Mouse (Mus musculus) right cerebral cortex, postnatal 10 days (tissue): ENCODE measurements at regions not wholly inside any gene's neighbourhood (a gene's known extent, or its start where the extent isn't known, plus 50 kb on each side); places are given as distances from the start of the nearest gene placed in this dataset.

ENCODE experiments used
- DNase-seq, 2 experiments: peaks; one replicate each; pipeline ENCODE4 v3.0.0; 2021; ENCODE audit warnings: low spot score in 2 of 2

- DNase-seq: no peak
These were observed 192.1 kb upstream of the Tle4 start for GRCm38 (mm10) chr19:14789992-14790391.

GRCm38 (mm10) chr19:14788630-14789029, 190.8 kb upstream of the Tle4 start:
- no peak for DNase-seq

GRCm38 (mm10) chr19:14786868-14787267, 189.0 kb upstream of the Tle4 start:
- DNase-seq: no peak

GRCm38 (mm10) chr19:14785661-14786060, 187.8 kb upstream of the Tle4 start:
- no peak for DNase-seq

GRCm38 (mm10) chr19:14777709-14778108, 179.9 kb upstream of the Tle4 start:
- DNase-seq: peak in 1 of 2 experiments; percentile 19

- peak; percentile 70 to 80 for DNase-seq
These were observed 179.3 kb upstream of the Tle4 start for GRCm38 (mm10) chr19:14777198-14777597.

- no peak for DNase-seq
These were observed 178.9 kb upstream of the Tle4 start for GRCm38 (mm10) chr19:14776791-14777190.

GRCm38 (mm10) chr19:14772794-14773193, 174.9 kb upstream of the Tle4 start:
- DNase-seq: no peak

- no peak for DNase-seq
These were observed 154.8 kb upstream of the Tle4 start for GRCm38 (mm10) chr19:14752646-14753045.

- no peak for DNase-seq
These were observed 144.5 kb upstream of the Tle4 start for GRCm38 (mm10) chr19:14742361-14742760.

- DNase-seq: no peak
These were observed 143.1 kb upstream of the Tle4 start for GRCm38 (mm10) chr19:14740936-14741335.

GRCm38 (mm10) chr19:14740139-14740538, 142.3 kb upstream of the Tle4 start:
- no peak for DNase-seq

- no peak for DNase-seq
These were observed 138.7 kb upstream of the Tle4 start for GRCm38 (mm10) chr19:14736514-14736913.

GRCm38 (mm10) chr19:14725329-14725728, 127.5 kb upstream of the Tle4 start:
- no peak for DNase-seq

GRCm38 (mm10) chr19:14724637-14725036, 126.8 kb upstream of the Tle4 start:
- no peak for DNase-seq

GRCm38 (mm10) chr19:14705791-14706190, 107.9 kb upstream of the Tle4 start:
- no peak for DNase-seq

GRCm38 (mm10) chr19:14701116-14701515, 103.3 kb upstream of the Tle4 start:
- peak; percentile 23 to 30 for DNase-seq

GRCm38 (mm10) chr19:14695369-14695768, 97.5 kb upstream of the Tle4 start:
- no peak for DNase-seq

GRCm38 (mm10) chr19:14692183-14692582, 94.3 kb upstream of the Tle4 start:
- DNase-seq: no peak

GRCm38 (mm10) chr19:14685628-14686027, 87.8 kb upstream of the Tle4 start:
- DNase-seq: no peak

- no peak for DNase-seq
These were observed 86.8 kb upstream of the Tle4 start for GRCm38 (mm10) chr19:14684669-14685068.

- peak; percentile 41 to 64 for DNase-seq
These were observed 83.5 kb upstream of the Tle4 start for GRCm38 (mm10) chr19:14681306-14681705.

GRCm38 (mm10) chr19:14679776-14680175, 81.9 kb upstream of the Tle4 start:
- no peak for DNase-seq

- no peak for DNase-seq
These were observed 80.7 kb upstream of the Tle4 start for GRCm38 (mm10) chr19:14678584-14678983.

GRCm38 (mm10) chr19:14676929-14677328, 79.1 kb upstream of the Tle4 start:
- no peak for DNase-seq
